8 mouse cellular contexts compared by ENCODE assay signal in genomic region chr17:28079618-28080017, GRCm38 (mm10). TPM values are rescaled to one million over a fixed set of nuclear protein-coding genes. Genes with fewer than 3 reads are reported as not detected.
DNase-seq lines count a peak whose midpoint lies in the region; ATAC-seq and TF ChIP-seq lines count a peak whose summit lies in the region.

No protein-coding gene starts in this region.

- H3K9ac ChIP-seq in heart, embryonic 15.5 days = peak overlapping the region; percentile 58
- peak overlapping the region; percentile 43; the same call in 1 of the 2 replicates for H3K9ac ChIP-seq in liver, embryonic 15.5 days
- peak overlapping the region; percentile 54 for H3K9ac ChIP-seq in neural tube, embryonic 11.5 days (ENCODE audit: low read length)
- peak overlapping the region; percentile 70 for H3K9ac ChIP-seq in stomach, embryonic 16.5 days (ENCODE audit: low read length)

- peak; percentile 81 for ATAC-seq in CD4-positive, CD25-positive, alpha-beta regulatory T cell, adult 4 months
- peak; percentile 25 for ATAC-seq in heart, embryonic 15.5 days (replicated peaks; ENCODE audit: insufficient number of reproducible peaks, insufficient read depth, low FRiP score, low read depth)
- ATAC-seq in liver, embryonic 15.5 days (ENCODE audit: insufficient read depth) = peak; percentile 10; the same call in 1 of the 2 replicates
- ATAC-seq in neural tube, embryonic 11.5 days (ENCODE audit: insufficient read depth, low FRiP score, low TSS enrichment) = peak; percentile 53
- ATAC-seq in stomach, embryonic 16.5 days (ENCODE audit: insufficient read depth, low FRiP score) = peak; percentile 37

- peaks cover 39% of the 10 kb centered on the region for H3K4me1 ChIP-seq in forebrain, embryonic 10.5 days
- H3K4me1 ChIP-seq in heart, embryonic 15.5 days (replicated peaks) = peaks cover 12% of the 10 kb centered on the region
- H3K4me1 ChIP-seq in liver, embryonic 15.5 days (replicated peaks) = peaks cover 30% of the 10 kb centered on the region
- H3K4me1 ChIP-seq in neural tube, embryonic 11.5 days (ENCODE audit: control insufficient read depth, insufficient read depth, low read length) = peaks cover 4% of the 10 kb centered on the region; the same call in 1 of the 2 replicates
- peaks cover 8% of the 10 kb centered on the region for H3K4me1 ChIP-seq in stomach, embryonic 16.5 days (ENCODE audit: control insufficient read depth, insufficient read depth, low read length)

- TF ChIP-seq POLR2A in brain, embryonic 14.5 days (IDR thresholded peaks at IDR 0.05; ENCODE audit: borderline replicate concordance, extremely low read depth, insufficient read depth, insufficient read length, poor library complexity, severe bottlenecking) = no peak

- peak; percentile 91 for TF ChIP-seq CTCF in brain, embryonic 14.5 days (IDR thresholded peaks at IDR 0.05; ENCODE audit: borderline replicate concordance, extremely low read depth, insufficient read depth, insufficient read length)

- H3K9me3 ChIP-seq in forebrain, embryonic 10.5 days = no peaks in the 10 kb centered on the region
- no peaks in the 10 kb centered on the region for H3K9me3 ChIP-seq in heart, embryonic 15.5 days (replicated peaks)
- no peaks in the 10 kb centered on the region for H3K9me3 ChIP-seq in liver, embryonic 15.5 days (replicated peaks)
- H3K9me3 ChIP-seq in neural tube, embryonic 11.5 days (ENCODE audit: control insufficient read depth, low read length) = no peaks in the 10 kb centered on the region
- no peaks in the 10 kb centered on the region for H3K9me3 ChIP-seq in stomach, embryonic 16.5 days (replicated peaks; ENCODE audit: control insufficient read depth, low read length)

- peak overlapping the region; percentile 100 for H3K4me2 ChIP-seq in heart, embryonic 15.5 days
- H3K4me2 ChIP-seq in liver, embryonic 15.5 days = peak overlapping the region; percentile 90
- peak overlapping the region; percentile 99 for H3K4me2 ChIP-seq in neural tube, embryonic 11.5 days (ENCODE audit: low read depth)
- peak overlapping the region; percentile 88 for H3K4me2 ChIP-seq in stomach, embryonic 16.5 days (ENCODE audit: low read depth, low read length)

- H3K27me3 ChIP-seq in forebrain, embryonic 10.5 days (ENCODE audit: poor library complexity, severe bottlenecking) = peaks cover 59% of the 10 kb centered on the region
- peaks cover 9% of the 10 kb centered on the region; the same call in 1 of the 2 replicates for H3K27me3 ChIP-seq in heart, embryonic 15.5 days
- H3K27me3 ChIP-seq in liver, embryonic 15.5 days = peaks cover 29% of the 10 kb centered on the region
- 0 out of 2 replicates have a peak, but pooled peaks cover 2% of the 10 kb centered on the region for H3K27me3 ChIP-seq in neural tube, embryonic 11.5 days (ENCODE audit: control insufficient read depth, insufficient read depth, low read length)
- H3K27me3 ChIP-seq in stomach, embryonic 16.5 days (ENCODE audit: control insufficient read depth, insufficient read depth, low read length) = no peaks in the 10 kb centered on the region

- peak overlapping the region; percentile 74 for H3K4me3 ChIP-seq in forebrain, embryonic 10.5 days
- H3K4me3 ChIP-seq in heart, embryonic 15.5 days = peak overlapping the region; percentile 71
- peak overlapping the region; percentile 57 for H3K4me3 ChIP-seq in liver, embryonic 15.5 days (replicated peaks)
- H3K4me3 ChIP-seq in neural tube, embryonic 11.5 days (ENCODE audit: low read depth, low read length) = peak overlapping the region; percentile 55
- H3K4me3 ChIP-seq in stomach, embryonic 16.5 days (replicated peaks; ENCODE audit: low read length) = peak overlapping the region; percentile 59

- no peaks in the 10 kb centered on the region for H3K36me3 ChIP-seq in forebrain, embryonic 10.5 days (replicated peaks)
- no peaks in the 10 kb centered on the region for H3K36me3 ChIP-seq in heart, embryonic 15.5 days
- no peaks in the 10 kb centered on the region for H3K36me3 ChIP-seq in liver, embryonic 15.5 days (replicated peaks)
- H3K36me3 ChIP-seq in neural tube, embryonic 11.5 days (ENCODE audit: control insufficient read depth, insufficient read depth, low read length) = no peaks in the 10 kb centered on the region
- H3K36me3 ChIP-seq in stomach, embryonic 16.5 days (ENCODE audit: control insufficient read depth, insufficient read depth, low read length) = no peaks in the 10 kb centered on the region

- WGBS in forebrain, embryonic 10.5 days = 1% methylated on average over 25 of the region's 25 CpGs
- 2% methylated on average over 19 of the region's 25 CpGs for WGBS in heart, embryonic 15.5 days
- WGBS in liver, embryonic 15.5 days (ENCODE audit: insufficient replicate concordance) = under 1% methylated on average over 25 of the region's 25 CpGs
- under 1% methylated on average over 25 of the region's 25 CpGs for WGBS in neural tube, embryonic 11.5 days
- WGBS in stomach, embryonic 16.5 days = under 1% methylated on average over 25 of the region's 25 CpGs

- peak overlapping the region; percentile 77 for H3K27ac ChIP-seq in forebrain, embryonic 10.5 days
- H3K27ac ChIP-seq in heart, embryonic 15.5 days = no peak overlapping the region
- no peak overlapping the region for H3K27ac ChIP-seq in liver, embryonic 15.5 days (replicated peaks)
- H3K27ac ChIP-seq in neural tube, embryonic 11.5 days (ENCODE audit: low read depth, low read length) = no peak overlapping the region
- H3K27ac ChIP-seq in stomach, embryonic 16.5 days (ENCODE audit: low read length) = no peak overlapping the region

- DNase-seq in brain, embryonic 14.5 days (ENCODE audit: low read depth) = peak; percentile 94
- peak; percentile 91 for DNase-seq in forebrain, embryonic 10.5 days (ENCODE audit: extremely low spot score, low spot score)
- DNase-seq in kidney, postnatal 14 days = peak; percentile 91
- DNase-seq in neural tube, embryonic 11.5 days (ENCODE audit: low spot score) = peak; percentile 92

RNA-seq across cellular contexts. Expression of gene Tcp11, which starts 0.8 kb away (rescaled TPM):
- 1 to 10 TPM; 3.1 to 3.8 TPM for polyA plus RNA-seq in CD4-positive, CD25-positive, alpha-beta regulatory T cell, adult 4 months (2017; shearing (Covaris generic))
- polyA plus RNA-seq in brain, embryonic 14.5 days (2012; rRNA removed) = 2.4 and 2.8 TPM in 2 replicates
- polyA plus RNA-seq in forebrain, embryonic 10.5 days (2016; fragmentation: Nextera tagmentation; extraction: Ambion mirVana) = 0.68 and 0.85 TPM in 2 replicates
- polyA plus RNA-seq in heart, embryonic 15.5 days (2015; fragmentation: Nextera tagmentation; extraction: Ambion mirVana) = 0.34 and 0.80 TPM in 2 replicates
- 0.17 and 0.18 TPM in 2 replicates for polyA plus RNA-seq in liver, embryonic 15.5 days (2015; fragmentation: Nextera tagmentation; extraction: Ambion mirVana)
- 0.69 and 0.76 TPM in 2 replicates for polyA plus RNA-seq in neural tube, embryonic 11.5 days (2014; fragmentation: Nextera tagmentation; extraction: Ambion mirVana)
- polyA plus RNA-seq in stomach, embryonic 16.5 days (2015; fragmentation: Nextera tagmentation; extraction: Ambion mirVana) = 1.1 and 1.9 TPM in 2 replicates

Comparison
In these comparisons a context has a peak if more than half of its experiments do, and no peak if none do; other contexts are left out.
1. ATAC-seq: peak in every context shown above with its lines; median percentile 81 in CD4-positive, CD25-positive, alpha-beta regulatory T cell, adult 4 months; 53 in neural tube, embryonic 11.5 days; 37 in stomach, embryonic 16.5 days; 25 in heart, embryonic 15.5 days; 10 in liver, embryonic 15.5 days.